Mouse (Mus musculus) olfactory bulb, adult 2 months (tissue): ENCODE results near the gene Creg2.

Source experiments
- CTCF ChIP-seq: fragments of 200-500 bp; IDR thresholded peaks from 2 replicates; pipeline ENCODE4 v1.5.1; 2012; ENCODE audit warnings: low read depth, mild to moderate bottlenecking, low read length, moderate library complexity; ENCODE audit not compliant: insufficient read depth
- POLR2A ChIP-seq: fragments of 200-500 bp; IDR thresholded peaks from 2 replicates; pipeline ENCODE4 v1.6.1; 2012; ENCODE audit warnings: mild to moderate bottlenecking, low read depth, low read length, moderate library complexity; ENCODE audit not compliant: insufficient read depth

DNA sequence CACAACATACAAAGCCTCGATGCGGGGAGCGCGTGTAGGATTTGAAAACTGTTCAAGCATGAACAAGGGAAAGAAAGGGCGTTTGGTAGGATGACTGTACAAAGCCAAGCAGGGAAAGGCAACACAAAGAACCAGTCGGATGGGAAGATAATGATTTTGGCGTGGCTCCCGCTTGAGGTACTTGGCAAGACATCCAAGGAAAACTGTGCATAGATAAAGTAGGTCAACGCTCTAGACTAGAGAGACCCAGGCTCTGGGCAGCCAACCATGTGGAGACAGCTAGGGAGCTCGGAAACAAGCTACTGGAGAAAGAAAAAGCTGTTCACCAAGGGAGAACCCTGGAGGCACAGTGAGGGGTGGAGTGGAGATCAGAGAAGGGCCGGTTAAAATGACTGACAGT is 52.5 kb downstream of the Creg2 start:
- TF ChIP-seq CTCF (no peak), POLR2A (no peak)
